In the genomic region with DNA sequence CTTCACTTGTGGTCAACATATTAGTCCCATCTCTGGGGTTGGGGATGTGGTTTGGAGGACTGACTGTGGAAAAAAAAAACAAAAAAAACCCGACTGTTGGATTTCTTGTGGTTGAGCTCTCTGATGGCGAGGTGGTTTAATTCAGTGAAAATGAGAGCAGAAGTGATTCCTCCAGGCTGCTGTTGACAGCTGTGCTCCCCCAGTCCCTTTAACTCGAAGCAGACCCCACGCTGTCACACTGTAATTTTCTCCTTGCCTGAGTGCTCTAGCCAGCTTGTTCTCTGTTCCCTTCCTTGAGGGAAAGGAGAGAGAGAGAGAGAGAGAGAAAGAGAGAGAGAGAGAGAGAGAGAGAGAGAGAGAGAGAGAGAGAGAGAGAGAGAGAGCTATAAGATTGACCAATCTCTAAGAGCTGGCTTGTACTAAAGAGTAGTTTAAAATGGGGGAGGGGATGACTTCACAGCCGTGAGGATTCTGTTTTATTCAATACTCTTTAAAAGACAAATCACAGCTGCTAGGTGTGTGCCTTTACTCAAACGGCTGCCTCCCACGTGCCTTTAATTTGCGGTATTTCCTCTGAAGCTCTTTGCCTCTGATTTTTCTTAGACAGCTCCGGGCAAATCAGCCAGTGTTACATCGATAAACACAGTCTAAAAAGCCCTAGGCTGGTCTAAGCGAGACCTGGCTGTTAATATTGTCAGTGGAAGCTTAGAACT, we compare ENCODE assay signal across 16 mouse cellular contexts. TPM values are rescaled to one million over a fixed set of nuclear protein-coding genes. Genes with fewer than 3 reads are reported as not detected.
DNase-seq lines count a peak whose midpoint lies in the region; ATAC-seq and TF ChIP-seq lines count a peak whose summit lies in the region.
"Had no signal": no experiment of that assay in that cellular context is flagged by ENCODE, and none has a peak within 500 bp of the region (broad histone marks: within the 10 kb centered on the region; RNA-seq: fewer than 3 reads in every experiment).

No protein-coding gene starts in this region.

- H3K4me1 ChIP-seq in embryonic facial prominence, embryonic 12.5 days, result peaks cover 29% of the 10 kb centered on the region
- H3K4me1 ChIP-seq in limb, embryonic 10.5 days, result peaks cover 34% of the 10 kb centered on the region
- H3K4me1 ChIP-seq in neural tube, embryonic 14.5 days (ENCODE audit: control insufficient read depth, insufficient read depth, low read length), result peaks cover 4% of the 10 kb centered on the region; the same call in 1 of the 2 replicates

- H3K4me2 ChIP-seq in embryonic facial prominence, embryonic 12.5 days (replicated peaks), result peak overlapping the region; percentile 93
- peak overlapping the region; percentile 95 for H3K4me2 ChIP-seq in neural tube, embryonic 14.5 days (ENCODE audit: low read depth, low read length)

- H3K27me3 ChIP-seq in embryonic facial prominence, embryonic 12.5 days, result peaks cover 26% of the 10 kb centered on the region
- H3K27me3 ChIP-seq in limb, embryonic 10.5 days (ENCODE audit: low read depth, poor library complexity, severe bottlenecking), result peaks cover 66% of the 10 kb centered on the region
- peaks cover 8% of the 10 kb centered on the region; the same call in 1 of the 2 replicates for H3K27me3 ChIP-seq in neural tube, embryonic 14.5 days (ENCODE audit: control insufficient read depth, insufficient read depth, low read length)

- peak; percentile 61; the same call in 1 of the 2 replicates for ATAC-seq in embryonic facial prominence, embryonic 12.5 days (ENCODE audit: insufficient number of reproducible peaks, insufficient read depth, low FRiP score, low TSS enrichment)
- ATAC-seq in neural tube, embryonic 14.5 days (ENCODE audit: low read depth), result no peak

- H3K9me3 ChIP-seq in embryonic facial prominence, embryonic 12.5 days, result no peaks in the 10 kb centered on the region
- H3K9me3 ChIP-seq in limb, embryonic 10.5 days (replicated peaks), result no peaks in the 10 kb centered on the region
- H3K9me3 ChIP-seq in neural tube, embryonic 14.5 days (ENCODE audit: control insufficient read depth, low read length), result no peaks in the 10 kb centered on the region

- WGBS in embryonic facial prominence, embryonic 12.5 days, result 7% methylated on average over 11 of the region's 11 CpGs
- WGBS in limb, embryonic 10.5 days, result 21% methylated on average over 11 of the region's 11 CpGs
- WGBS in neural tube, embryonic 14.5 days, result 33% methylated on average over 11 of the region's 11 CpGs

- TF ChIP-seq CTCF in layer of hippocampus, adult 2 months (conservative IDR thresholded peaks at IDR 0.05), result no peak

- H3K36me3 ChIP-seq in embryonic facial prominence, embryonic 12.5 days, result no peaks in the 10 kb centered on the region
- no peaks in the 10 kb centered on the region for H3K36me3 ChIP-seq in limb, embryonic 10.5 days
- H3K36me3 ChIP-seq in neural tube, embryonic 14.5 days (ENCODE audit: control insufficient read depth, insufficient read depth, low read length), result no peaks in the 10 kb centered on the region

- peak overlapping the region; percentile 89 for H3K27ac ChIP-seq in layer of hippocampus, adult 2 months
- H3K27ac ChIP-seq in embryonic facial prominence, embryonic 12.5 days, result 0 out of 2 replicates have a peak overlapping the region, but pooled peaks have one; percentile 11
- H3K27ac ChIP-seq in limb, embryonic 10.5 days, result no peak overlapping the region
- no peak overlapping the region for H3K27ac ChIP-seq in neural tube, embryonic 14.5 days (ENCODE audit: low read depth, low read length)

- no peak overlapping the region for H3K9ac ChIP-seq in embryonic facial prominence, embryonic 12.5 days
- no peak overlapping the region for H3K9ac ChIP-seq in neural tube, embryonic 14.5 days (replicated peaks; ENCODE audit: low read depth, low read length)

- H3K4me3 ChIP-seq in layer of hippocampus, adult 2 months, result peak overlapping the region; percentile 85
- H3K4me3 ChIP-seq in embryonic facial prominence, embryonic 12.5 days, result 0 out of 2 replicates have a peak overlapping the region, but pooled peaks have one; percentile 1
- peak overlapping the region; percentile 21; the same call in 1 of the 2 replicates for H3K4me3 ChIP-seq in limb, embryonic 10.5 days
- H3K4me3 ChIP-seq in neural tube, embryonic 14.5 days (ENCODE audit: low read depth, low read length), result no peak overlapping the region
- H3K4me3 ChIP-seq: erythroblast, embryonic 14.5 days had no signal

- no peak for DNase-seq in layer of hippocampus, adult 2 months (ENCODE audit: low spot score in 2 of 2)
- DNase-seq in layer of hippocampus, adult 9-11 months, result no peak
- DNase-seq in limb, embryonic 10.5 days (ENCODE audit: low spot score), result peak; percentile 45
- no peak for DNase-seq in layer of hippocampus, adult 18-20 months (ENCODE audit: low spot score in 2 of 2)
- no peak for DNase-seq in c-Kit-positive CD71-positive TER-119-positive erythroid progenitor cells, embryonic 14.5 days (ENCODE audit: low spot score)
- no peak for DNase-seq in natural killer cell, adult 2 months (ENCODE audit: low spot score in 2 of 2)
- DNase-seq: cerebellum, adult 11 months; heart, postnatal 36 days; kidney, postnatal 14 days; liver; lung, postnatal 36 days; spleen, adult 18-20 months; thymus, postnatal 25 days had no signal

RNA-seq across cellular contexts. Expression of gene Tgfa, which starts 2.3 kb away (rescaled TPM):
- 10 to 100 TPM; 28.3 to 32.0 TPM for total RNA-seq in layer of hippocampus, adult 2 months (2021)
- polyA plus RNA-seq in embryonic facial prominence, embryonic 12.5 days (2016; fragmentation: Nextera tagmentation; extraction: Ambion mirVana), result 3.1 and 3.6 TPM in 2 replicates
- 0.43 and 1.1 TPM in 2 replicates for polyA plus RNA-seq in limb, embryonic 10.5 days (2016; fragmentation: Nextera tagmentation; extraction: Ambion mirVana)
- 20.9 and 24.3 TPM in 2 replicates for polyA plus RNA-seq in neural tube, embryonic 14.5 days (2014; fragmentation: Nextera tagmentation; extraction: Ambion mirVana)
- total RNA-seq in layer of hippocampus, adult 18-20 months (2021), result 10 to 100 TPM; 25.3 to 25.4 TPM
- polyA plus RNA-seq: erythroblast, embryonic 14.5 days had no signal

Comparison
In these comparisons a context has a peak if more than half of its experiments do, and no peak if none do; other contexts are left out.
1. H3K27ac ChIP-seq: peak in layer of hippocampus, adult 2 months (single experiment) and embryonic facial prominence, embryonic 12.5 days (single experiment); none in limb, embryonic 10.5 days (single experiment) and neural tube, embryonic 14.5 days (single experiment).